Comparison of ENCODE assay signal across 32 mouse cellular contexts in genomic region chr7:65993410-65993809, GRCm38 (mm10). TPM values are rescaled to one million over a fixed set of nuclear protein-coding genes. Genes with fewer than 3 reads are reported as not detected.
"Had no signal": no experiment of that assay in that cellular context is flagged by ENCODE, and none has a peak within 500 bp of the region (broad histone marks: within the 10 kb centered on the region; RNA-seq: fewer than 3 reads in every experiment).

No protein-coding gene starts in this region.

- H3K27me3 ChIP-seq: limb, embryonic 12.5 days; liver, embryonic 13.5 days; lung, embryonic 15.5 days had no signal

- DNase-seq: kidney, adult 18-20 months; kidney, adult 9 months; kidney, postnatal 36 days; layer of hippocampus, postnatal 36 days; liver, embryonic 13.5 days; midbrain, embryonic 14.5 days; right cerebral cortex, adult 18-20 months; right cerebral cortex, postnatal 14 days; right cerebral cortex, postnatal 4 days; thymus, adult 18-20 months; thymus, postnatal 36 days had no signal

- H3K36me3 ChIP-seq: limb, embryonic 12.5 days; liver, embryonic 13.5 days; lung, embryonic 15.5 days had no signal

- H3K27ac ChIP-seq: kidney, postnatal 0 days; left cerebral cortex, adult 2 months; limb, embryonic 12.5 days; liver, embryonic 13.5 days; lung, embryonic 15.5 days had no signal

- H3K4me1 ChIP-seq: liver, embryonic 13.5 days; lung, embryonic 15.5 days had no signal

- H3K9ac ChIP-seq: limb, embryonic 12.5 days; liver, embryonic 13.5 days; lung, embryonic 15.5 days had no signal

- ATAC-seq: inflammation-experienced regulatory T-cells, adult 6 months; intestine, embryonic 16.5 days had no signal

- H3K4me3 ChIP-seq: left cerebral cortex, adult 2 months; limb, embryonic 12.5 days; liver, embryonic 13.5 days; lung, embryonic 15.5 days had no signal

- H3K9me3 ChIP-seq: liver, embryonic 13.5 days; lung, embryonic 15.5 days had no signal

- H3K4me2 ChIP-seq: limb, embryonic 12.5 days; liver, embryonic 13.5 days; lung, embryonic 15.5 days; midbrain, embryonic 11.5 days had no signal

RNA-seq across cellular contexts. Expression of gene Gm45213, which starts 50.0 kb away (rescaled TPM):
- total RNA-seq: layer of hippocampus, adult 8-10 months; layer of hippocampus, postnatal 10 days; layer of hippocampus, postnatal 36 days; left cerebral cortex, adult 2 months; left cerebral cortex, postnatal 10 days; left cerebral cortex, postnatal 36 days; liver, adult 2 months; megakaryocyte progenitor cell, adult 5-6 weeks; megakaryocyte-erythroid progenitor cell, adult 5-6 weeks; midbrain, postnatal 0 days had no signal
- polyA plus RNA-seq: inflammation-experienced regulatory T-cells, adult 6 months; intestine, embryonic 16.5 days; kidney, postnatal 0 days; limb, embryonic 12.5 days; liver, adult 2 months; liver, embryonic 13.5 days; liver, embryonic 16.5 days; lung, embryonic 15.5 days; midbrain, embryonic 11.5 days; midbrain, embryonic 14.5 days; midbrain, postnatal 0 days; neural tube, embryonic 11.5 days; neural tube, embryonic 14.5 days; stomach, embryonic 14.5 days; testis, adult 2 months; urinary bladder, adult 2 months had no signal
